Mouse (Mus musculus): ENCODE measurements around the gene Smyd5.

The Smyd5 gene

DNA sequence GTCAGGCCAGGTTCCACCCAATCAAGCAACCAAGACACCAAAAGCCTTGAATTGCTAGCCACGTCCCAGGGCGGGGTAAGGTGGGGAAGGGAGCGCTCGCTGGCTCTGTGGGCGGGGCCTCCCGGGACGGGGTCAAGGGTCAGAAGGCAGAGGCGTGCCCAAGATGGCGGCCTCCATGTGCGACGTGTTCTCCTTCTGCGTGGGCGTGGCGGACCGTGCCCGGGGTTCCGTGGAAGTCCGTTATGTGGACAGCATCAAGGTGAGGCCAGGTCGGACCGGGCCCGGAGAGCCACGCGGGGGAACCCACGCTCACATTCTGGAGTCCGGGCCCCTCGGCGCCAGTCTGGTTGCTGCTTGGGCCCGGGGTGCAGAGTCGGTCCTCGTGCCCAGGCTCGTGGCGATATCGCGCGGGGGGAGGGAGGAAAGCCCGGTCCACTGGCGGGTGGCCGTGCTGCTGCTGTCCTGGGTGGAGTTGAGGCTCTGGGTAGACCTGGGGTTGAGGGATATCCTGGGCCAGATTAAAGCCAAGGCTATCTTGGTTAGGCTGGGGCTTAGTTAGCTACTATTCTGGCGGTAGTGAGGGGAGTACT, at the start of gene Smyd5:
TSS of gene Smyd5 (plus strand) at position 148 of the 590 bp plus-strand sequence.
- DNase-seq (ENCODE audit: low spot score in 2 of 2) = peak; percentile 79 to 92

DNA sequence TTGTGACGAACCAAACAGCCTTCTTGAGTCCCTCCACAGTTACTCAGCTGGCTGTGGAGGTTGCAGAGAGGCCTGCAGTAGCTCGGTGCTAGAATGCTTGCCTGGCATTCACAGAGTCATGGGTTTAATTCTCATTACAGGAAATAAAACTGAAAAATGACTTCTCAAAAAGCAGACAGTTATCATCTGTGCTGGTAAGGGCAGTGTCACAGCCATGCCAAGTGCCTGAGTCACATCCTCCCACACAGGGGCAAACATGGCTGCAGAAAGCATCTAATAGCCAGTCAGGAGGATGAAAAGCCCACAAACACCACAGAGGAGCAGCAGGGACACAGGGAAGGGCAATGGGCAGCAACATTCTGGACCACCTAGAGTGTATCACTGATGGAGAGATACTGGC, 49.0 kb upstream of the Smyd5 start:
- no peak for DNase-seq (ENCODE audit: low spot score in 2 of 2)

DNA sequence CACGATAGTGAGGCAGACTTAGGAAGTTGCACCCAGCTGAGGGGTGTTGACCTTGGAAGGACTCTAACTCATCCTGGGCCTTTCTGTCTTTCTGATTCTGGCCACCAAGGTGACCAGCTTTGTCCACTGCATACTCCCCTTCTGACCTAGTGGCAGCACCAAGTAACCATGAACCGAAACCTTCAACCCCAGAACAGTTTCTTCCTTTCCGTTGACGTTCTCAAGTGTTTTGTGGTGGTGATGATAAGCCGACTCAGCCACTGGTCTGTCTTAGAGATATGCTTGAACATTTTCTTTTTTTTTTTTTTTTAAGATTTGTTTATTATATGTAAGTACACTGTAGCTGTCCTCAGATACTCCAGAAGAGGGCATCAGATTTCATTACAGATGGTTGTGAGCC, 43.2 kb upstream of the Smyd5 start:
- DNase-seq (ENCODE audit: low spot score in 2 of 2) = no peak

DNA sequence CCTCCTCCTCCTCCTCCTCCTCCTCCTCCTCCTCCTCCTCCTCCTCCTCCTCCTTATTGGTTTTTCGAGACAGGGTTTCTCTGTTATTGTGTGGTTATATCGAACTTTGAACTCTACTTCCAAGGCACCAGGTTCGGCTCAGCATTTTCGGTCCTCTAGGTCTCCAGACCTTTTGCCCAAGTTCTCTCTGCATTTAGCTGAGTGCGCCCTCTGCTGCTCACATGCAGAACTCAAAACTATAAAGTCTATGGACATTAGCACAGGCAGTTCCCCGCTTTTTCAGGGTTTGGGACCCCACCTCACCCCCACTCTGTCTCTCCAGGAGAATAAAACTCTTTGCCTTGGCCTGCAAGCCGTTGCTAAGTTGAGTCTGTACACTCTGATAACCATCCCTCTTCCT, 40.0 kb upstream of the Smyd5 start:
- DNase-seq (ENCODE audit: low spot score in 2 of 2) = peak; percentile 49 to 80

DNA sequence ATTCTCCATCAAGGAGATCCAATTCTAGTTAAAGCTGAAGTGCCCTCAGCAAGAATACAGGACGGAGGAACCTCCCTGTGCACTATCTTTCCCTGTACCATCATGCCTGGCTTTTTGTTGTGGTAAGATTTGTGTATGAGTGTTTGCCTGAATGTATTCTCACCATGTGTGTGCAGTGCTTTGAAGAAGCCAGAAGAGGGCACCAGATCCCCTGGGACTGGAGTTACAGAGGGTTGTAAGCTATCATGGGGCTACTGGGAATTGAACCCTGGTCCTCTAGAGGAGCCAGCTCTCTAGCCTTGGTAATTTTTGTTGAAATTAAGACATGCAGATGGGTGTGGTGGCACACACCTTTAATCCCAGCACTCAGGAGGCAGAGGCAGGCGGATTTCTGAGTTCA, 36.4 kb upstream of the Smyd5 start:
- no peak for DNase-seq (ENCODE audit: low spot score in 2 of 2)

DNA sequence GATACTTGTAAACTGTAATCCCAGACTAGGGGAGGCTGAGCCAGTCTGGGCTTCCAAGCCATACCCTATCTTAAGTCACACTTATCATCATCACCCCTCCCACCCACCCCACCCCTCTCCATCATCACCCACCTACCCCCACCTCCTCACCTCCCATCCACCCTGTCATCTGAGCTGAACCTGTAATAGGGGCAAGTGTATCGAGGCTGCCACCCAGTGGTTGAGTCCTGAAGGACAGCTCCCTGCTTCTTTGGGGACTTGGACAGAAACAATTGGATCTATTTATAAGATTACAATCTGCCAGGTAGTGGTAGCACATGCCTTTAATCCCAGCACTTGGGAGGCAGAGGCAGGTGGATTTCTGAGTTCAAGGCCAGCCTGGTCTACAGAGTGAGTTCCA, 34.6 kb upstream of the Smyd5 start:
- peak in 1 of 2 experiments; percentile 58 for DNase-seq (ENCODE audit: low spot score in 2 of 2)

DNA sequence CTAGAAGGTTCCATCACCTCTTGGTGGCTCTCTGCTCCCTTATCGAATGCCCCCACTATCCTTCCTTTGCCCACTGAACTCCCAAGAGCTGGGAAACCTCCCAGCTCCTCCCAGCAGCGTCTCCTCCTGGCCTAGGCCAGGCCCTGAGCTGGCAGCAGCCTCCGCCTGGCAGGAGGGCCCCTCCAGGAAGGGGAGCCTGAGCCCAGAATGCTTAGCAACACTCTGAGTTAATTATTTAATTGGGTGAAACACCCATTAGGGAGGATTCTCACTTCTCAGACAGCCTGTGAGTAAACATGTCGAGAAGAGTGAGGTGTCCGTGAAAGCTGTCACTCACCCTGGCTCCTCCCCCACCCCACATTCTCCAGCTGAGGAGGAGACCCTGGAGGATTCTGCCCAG, 32.1 kb upstream of the Smyd5 start:
- DNase-seq (ENCODE audit: low spot score in 2 of 2) = no peak

DNA sequence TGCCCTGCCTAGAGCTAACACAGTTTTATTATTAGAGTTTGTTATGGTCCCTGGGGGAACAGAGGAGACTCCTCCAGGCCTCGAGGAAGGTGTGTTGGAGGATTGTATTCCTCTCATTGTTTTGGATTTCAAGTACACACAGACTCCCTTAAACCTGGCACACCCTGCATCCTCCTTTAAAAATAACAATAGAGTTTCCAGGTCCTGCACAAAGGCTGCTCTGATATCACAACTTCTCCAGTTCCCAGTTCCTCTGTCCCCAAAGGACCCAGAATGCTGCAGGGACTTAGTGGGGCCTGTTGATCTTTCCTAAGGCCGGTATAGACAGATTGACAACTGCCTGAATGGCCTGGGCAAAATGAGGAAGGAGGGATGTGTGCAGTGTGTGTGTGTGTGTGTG, 29.2 kb upstream of the Smyd5 start:
- DNase-seq (ENCODE audit: low spot score in 2 of 2) = no peak

DNA sequence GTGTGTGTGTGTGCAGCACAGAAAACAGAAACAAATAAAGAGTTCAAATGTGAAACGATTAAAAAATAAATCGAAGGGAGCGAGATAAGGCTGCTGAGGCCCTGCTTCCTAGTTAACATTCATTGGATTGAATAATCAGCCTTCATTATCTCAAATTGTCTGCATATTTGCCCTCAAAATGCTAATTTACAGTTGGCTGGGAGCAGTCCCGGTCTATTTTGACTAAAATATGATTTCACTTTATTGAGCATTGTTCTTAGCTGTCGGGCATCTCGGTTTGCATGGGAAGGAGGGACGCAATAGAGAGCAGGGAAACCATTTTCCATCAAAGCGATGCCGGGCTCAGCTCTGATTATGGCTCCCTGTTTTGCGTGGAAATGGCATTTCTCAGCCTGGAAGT, 28.8 kb upstream of the Smyd5 start:
- DNase-seq (ENCODE audit: low spot score in 2 of 2) = no peak

DNA sequence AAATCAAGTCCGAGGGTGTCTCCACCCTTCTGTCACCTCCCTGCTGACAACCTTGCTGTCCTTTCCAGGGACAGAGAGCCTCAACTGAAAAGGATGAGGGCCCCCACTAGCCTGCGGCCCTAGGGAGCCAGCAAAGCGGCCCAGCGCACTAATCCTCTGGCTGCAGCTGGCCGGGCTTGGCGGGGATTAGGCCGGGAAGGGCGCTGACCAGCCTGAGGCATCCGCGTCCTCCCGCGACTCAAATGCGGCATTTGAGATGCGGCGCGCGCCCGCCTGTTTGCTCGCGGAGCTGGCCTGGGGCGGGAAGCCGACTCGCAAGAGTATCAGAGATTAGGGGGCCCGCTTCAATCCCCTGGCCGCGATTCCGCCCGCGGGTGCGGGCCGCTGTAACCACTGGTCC, 22.8 kb upstream of the Smyd5 start:
- DNase-seq (ENCODE audit: low spot score in 2 of 2) = no peak

DNA sequence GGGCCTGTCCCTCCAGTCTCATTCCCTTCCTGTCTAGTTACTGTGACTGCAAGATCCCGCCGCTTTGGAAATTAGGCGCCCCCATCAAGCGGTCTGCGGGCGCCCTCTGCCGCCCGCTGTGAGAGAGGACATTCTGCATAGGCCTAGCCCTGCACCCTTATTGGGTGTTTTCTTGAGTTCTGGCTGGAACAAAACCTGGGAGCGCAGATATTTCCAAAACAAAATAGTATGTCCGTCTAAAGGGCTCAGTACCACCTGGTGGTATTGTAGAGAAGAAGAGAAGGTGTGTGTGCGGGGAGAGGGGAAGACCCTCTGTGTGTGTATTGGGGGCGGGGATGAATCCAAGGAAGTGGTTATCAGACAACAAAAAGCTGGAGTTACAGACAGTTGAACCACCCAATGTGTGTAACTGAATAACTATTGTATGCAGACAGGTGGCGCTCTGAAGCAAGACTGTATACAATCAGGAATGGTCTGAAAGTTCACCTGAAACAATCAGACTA, 21.0 kb upstream of the Smyd5 start:
- peak in 1 of 2 experiments; percentile 44 for DNase-seq (ENCODE audit: low spot score in 2 of 2)

DNA sequence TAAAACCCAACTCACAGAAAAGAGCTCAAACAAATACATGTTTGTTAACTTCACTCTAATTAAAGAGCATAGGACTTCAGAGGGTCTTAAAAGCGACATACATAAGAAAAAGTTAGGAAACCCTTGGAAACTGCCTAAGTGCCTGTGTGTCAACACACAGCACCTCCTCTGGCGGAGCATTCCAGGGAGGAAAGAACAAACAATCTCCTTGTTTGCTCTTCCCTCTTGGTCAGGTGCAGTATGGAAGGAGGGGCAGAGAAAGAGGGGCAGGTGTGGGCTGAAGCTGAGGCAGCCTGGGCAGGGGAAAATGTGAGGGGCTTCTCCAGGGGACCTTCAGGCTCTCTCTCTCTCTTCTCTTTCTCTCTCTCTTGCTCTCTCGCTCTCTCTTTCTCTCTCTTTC, 16.0 kb upstream of the Smyd5 start:
- DNase-seq (ENCODE audit: low spot score in 2 of 2) = no peak

DNA sequence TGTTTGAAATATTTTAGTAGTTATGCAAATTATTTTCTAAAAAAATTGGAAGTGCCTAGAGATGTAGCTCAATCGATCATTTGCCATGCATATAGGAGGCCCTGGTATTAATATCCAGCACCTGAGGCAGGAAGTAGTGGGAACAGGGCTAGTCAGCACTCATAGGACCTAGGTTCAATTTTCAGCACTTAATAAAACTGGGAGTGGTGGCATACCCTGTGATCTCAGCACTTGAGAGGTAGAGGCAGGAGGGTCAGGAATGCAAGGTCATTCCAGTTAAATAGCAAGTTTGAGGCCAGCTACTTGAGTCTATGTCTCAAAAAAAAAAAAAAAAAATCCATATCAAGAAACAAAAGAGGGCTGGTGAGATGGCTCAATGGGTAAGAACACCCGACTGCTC, 12.6 kb upstream of the Smyd5 start:
- no peak for DNase-seq (ENCODE audit: low spot score in 2 of 2)

DNA sequence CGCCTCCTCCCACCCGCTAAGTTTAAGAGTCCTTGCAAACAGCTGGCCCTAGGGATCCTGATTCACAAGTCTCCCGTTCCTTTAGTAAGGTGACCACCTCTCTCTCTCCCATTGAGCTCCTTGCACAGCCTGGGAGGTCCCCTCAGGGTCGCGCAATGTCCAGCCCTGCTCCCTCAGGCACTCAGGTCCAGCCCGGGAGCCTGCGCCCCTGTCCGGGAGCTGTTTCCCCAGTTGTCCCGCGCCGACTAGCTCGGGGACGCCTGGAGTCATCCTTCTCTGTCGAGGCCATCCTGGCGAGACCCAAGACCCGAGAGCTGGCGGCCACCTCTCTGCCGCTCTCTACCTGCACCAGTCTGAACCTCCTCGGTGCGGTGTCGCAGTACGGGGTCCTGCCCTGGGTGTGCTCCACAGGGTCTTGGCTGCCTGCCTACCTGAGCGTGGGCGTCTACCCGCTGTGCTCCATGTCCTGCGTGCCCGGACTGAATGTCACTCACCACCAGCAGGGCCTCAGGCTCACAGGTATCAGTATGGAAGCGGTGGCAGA, 7.9 kb upstream of the Smyd5 start, which contains the start of gene Noto:
TSS of gene Noto (plus strand) at position 51 of the 544 bp plus-strand sequence.
- no peak for DNase-seq (ENCODE audit: low spot score in 2 of 2)

DNA sequence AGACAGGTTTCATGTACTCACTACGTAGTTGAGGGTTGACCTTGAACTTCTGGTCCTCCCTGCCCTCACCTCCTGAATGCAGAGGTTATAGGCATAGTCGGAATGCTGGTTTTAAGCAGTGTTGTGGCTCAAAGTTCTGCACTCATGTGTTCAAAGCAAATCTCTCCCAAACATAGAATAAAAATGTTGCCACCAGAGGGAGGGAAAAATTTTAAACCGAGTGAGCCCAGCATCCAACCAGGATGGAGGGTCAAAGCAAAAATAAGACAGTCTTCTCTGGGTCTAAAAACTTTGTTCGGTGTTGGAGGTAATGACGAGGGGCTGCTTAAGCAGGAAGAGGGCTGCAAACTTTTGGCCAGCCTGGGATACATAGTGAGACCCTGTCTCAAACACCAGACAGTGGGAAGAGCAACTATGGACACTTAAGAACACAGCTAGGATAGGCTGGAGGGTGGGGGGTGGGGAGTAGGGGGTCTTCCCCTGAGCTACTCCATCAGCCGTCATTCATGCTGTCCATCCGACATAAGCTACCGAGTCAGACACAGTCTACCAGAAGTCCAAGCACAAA, 431 bp upstream of the Smyd5 start:
- DNase-seq (ENCODE audit: low spot score in 2 of 2) = no peak

DNA sequence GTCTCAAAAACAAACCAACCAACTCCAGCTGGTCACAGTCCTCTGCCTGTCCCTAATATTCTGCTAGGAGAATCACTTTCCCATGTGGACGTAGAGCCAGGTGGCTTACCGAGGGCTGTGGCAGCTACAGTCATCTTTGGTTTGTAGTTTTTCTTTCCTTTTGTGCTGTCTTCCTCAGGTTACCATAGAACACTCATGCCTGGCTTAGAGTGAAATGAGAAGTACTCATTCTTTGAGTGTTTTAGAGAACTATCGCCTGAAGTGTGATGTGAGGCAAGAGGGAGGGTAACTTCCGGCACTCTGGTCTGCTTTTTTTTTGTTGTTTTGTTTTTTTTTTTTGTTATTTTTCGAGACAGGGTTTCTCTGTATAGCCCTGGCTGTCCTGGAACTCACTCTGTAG, 2.1 kb downstream of the Smyd5 start:
- no peak for DNase-seq (ENCODE audit: low spot score in 2 of 2)

DNA sequence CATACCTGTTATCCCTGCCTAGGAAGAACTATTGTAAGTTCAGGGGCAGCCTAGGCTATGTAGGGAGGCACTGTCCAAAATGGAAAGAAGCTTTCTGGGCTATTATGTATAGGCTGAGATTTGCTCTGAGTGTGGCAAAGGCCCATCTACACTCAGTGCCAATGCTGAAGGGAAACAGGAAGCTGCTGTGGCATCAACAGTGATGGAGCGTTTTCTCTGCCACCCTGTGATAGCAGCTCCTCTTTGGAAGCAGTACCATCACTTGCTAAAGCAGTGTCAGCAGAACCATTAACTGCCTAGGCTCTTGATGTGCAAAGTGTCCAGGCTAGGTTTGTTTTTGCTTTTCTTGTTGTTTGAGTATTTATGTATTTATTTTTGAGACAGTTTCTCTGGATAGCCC, 4.4 kb downstream of the Smyd5 start:
- DNase-seq (ENCODE audit: low spot score in 2 of 2) = no peak

DNA sequence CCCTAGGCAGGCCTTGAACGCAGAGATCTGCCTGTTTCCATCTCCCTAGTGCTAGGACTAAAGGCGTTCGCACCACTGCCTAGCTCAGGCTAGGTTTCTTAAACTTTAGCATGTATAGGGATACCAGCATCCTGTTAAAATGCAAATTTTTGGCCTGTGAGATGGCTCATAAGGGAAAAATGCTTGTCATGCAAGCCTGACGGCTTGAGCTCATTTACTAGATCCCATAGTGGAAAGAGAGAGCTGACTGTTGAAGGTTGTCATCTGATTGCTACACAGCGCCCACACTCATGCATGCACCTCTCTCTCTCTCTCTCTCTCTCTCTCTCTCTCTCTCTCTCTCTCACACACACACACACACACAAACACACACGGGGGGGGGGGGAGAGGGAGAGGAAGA, 4.8 kb downstream of the Smyd5 start:
- no peak for DNase-seq (ENCODE audit: low spot score in 2 of 2)

DNA sequence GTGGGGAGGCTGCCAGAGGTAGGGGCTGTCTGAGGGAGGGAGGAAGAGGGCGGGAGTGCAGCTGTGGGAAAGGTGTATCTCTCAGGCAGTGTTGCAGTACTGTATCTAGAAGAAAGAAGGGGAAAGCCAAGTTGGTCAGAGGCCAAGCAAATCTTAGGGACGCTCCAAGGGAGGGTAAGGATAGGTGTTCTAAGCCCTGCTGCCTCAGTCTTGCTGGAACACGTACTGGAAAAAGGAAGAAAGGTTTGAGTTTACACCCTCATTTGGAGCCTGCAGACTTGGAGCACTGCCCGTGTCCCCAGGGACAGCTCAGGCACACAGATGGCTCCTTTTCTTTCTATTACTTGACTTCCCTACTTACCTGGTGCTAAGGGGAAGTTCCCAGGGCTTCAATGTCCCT, 9.4 kb downstream of the Smyd5 start:
- no peak for DNase-seq (ENCODE audit: low spot score in 2 of 2)

DNA sequence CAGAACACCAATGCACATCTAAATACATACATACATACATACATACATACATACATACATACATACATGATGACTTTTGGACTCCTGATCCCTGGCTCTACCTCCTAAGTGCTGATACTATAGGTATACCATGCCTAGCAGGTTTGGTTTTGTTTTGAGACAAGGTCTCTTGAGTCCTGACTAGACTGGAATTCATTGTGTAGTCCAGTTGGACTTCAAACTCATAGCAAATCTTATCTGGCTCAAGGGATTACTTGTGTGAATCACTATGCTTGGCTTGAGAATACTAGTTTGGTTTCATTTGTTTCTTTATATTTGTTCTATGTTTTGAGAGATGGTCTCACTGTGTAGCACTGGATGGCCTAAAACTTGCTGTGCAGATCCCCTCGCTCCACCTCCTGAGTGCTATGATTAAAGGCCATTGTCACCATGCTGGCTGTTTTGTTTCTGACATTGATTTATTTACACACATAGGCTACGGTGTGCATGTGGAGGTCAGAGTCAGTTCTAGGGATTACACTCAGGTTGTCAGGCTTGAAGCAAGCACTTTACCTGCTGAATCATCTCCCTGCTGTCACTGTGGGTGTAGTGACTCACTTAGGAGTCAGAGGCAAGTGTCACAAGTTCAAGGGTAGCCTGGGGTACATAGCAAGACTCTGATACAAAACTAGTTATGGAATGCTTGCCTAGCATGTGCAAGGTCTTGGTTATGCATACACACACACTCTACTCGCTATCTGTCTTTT, 11.9 kb downstream of the Smyd5 start:
- DNase-seq (ENCODE audit: low spot score in 2 of 2) = no peak

DNA sequence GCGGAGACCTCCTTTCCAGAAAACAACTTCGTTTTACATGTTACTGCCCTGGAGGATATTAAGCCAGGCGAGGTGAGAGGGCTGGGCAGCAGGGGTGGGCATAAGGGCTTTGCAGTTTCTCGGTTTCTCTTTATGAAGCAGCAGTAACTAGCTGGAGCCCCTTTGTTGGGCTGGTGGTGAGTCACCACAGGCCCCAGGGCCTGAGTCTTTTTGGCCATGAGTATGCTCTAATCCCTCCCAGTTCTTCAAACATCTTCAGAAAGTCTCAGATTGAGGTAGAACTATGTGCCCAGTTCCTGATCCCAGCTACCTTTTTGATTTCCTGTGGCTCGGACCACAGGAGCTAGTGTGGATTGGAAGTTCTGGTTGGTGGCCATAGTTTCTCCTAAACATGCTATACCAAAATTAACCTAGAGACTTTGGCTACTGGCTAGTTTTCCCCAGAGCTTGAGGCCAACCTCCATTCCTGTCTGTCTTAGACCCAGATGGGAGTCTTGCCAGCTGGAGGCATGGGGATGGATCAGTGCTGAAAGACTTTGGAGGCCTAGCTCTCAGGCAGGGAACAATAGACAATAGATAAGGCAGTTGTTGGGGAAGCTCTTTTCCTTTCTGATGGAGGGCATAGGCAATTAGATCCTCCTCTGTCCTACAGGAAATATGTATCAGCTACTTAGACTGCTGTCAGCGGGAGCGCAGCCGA, 12.6 kb downstream of the Smyd5 start:
- DNase-seq (ENCODE audit: low spot score in 2 of 2) = no peak

DNA sequence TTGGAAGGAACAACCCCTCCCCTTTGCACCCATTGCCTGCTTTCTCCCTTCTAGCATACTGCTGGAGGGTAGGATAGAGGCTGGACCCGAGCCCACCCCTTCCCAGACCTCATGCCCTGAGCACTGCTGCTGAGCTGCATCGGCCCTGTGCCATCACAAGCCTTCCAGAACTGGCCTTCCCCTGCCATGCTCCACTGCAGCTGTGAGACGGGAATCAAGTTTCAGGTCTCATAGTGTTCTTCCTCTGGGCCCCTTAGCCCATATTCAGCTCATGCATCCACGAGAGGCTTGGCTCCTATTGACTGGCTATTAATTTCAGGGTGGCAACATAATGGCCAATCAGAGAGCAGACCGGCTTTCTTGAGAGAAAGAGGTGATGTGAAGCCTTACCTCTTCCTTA, 13.5 kb downstream of the Smyd5 start:
- DNase-seq (ENCODE audit: low spot score in 2 of 2) = no peak
